Mouse (Mus musculus) kidney, postnatal 10 days (tissue): ENCODE measurements at regions not wholly inside any gene's neighbourhood (a gene's known extent, or its start where the extent isn't known, plus 50 kb on each side); places are given as distances from the start of the nearest gene placed in this dataset.

Source experiments
- DNase-seq: peaks from one replicate; pipeline ENCODE4 v3.0.0; 2021; ENCODE audit warnings: mixed read lengths

GRCm38 (mm10) chr1:132820136-132820535 is 59.9 kb upstream of the Lrrn2 start:
- DNase-seq = no peak

- DNase-seq = no peak
These were observed 61.8 kb upstream of the Lrrn2 start for GRCm38 (mm10) chr1:132818296-132818695.

- DNase-seq = no peak
These were observed 62.7 kb upstream of the Lrrn2 start for GRCm38 (mm10) chr1:132817366-132817765.

- DNase-seq = no peak
These were observed 63.9 kb upstream of the Nfasc start for GRCm38 (mm10) chr1:132805543-132805942.

- DNase-seq = no peak
These were observed 62.2 kb upstream of the Nfasc start for GRCm38 (mm10) chr1:132803842-132804241.

- DNase-seq = no peak
These were observed 60.8 kb upstream of the Nfasc start for GRCm38 (mm10) chr1:132802380-132802779.

- DNase-seq = no peak
These were observed 58.7 kb upstream of the Nfasc start for GRCm38 (mm10) chr1:132800285-132800684.

GRCm38 (mm10) chr1:132799258-132799657 is 57.7 kb upstream of the Nfasc start:
- peak; percentile 49 for DNase-seq

- no peak for DNase-seq
These were observed 52.9 kb upstream of the Nfasc start for GRCm38 (mm10) chr1:132794462-132794861.
